Mouse (Mus musculus) bone marrow, adult 2 months (tissue): ENCODE results near the gene Gm10073.

Experiments used
- CTCF ChIP-seq: fragments of 200-500 bp; IDR thresholded peaks from 2 replicates; pipeline ENCODE4 v1.5.1; 2011; ENCODE audit warnings: low read length, control low read depth; ENCODE audit not compliant: control insufficient read depth, insufficient read depth
- POLR2A ChIP-seq: fragments of 200-500 bp; IDR thresholded peaks from 2 replicates; pipeline ENCODE4 v1.6.1; 2011; ENCODE audit warnings: low read depth, mild to moderate bottlenecking, control low read depth, low read length, borderline replicate concordance; ENCODE audit not compliant: control insufficient read depth

- TF ChIP-seq CTCF (peak; percentile 48; the same call in 1 of the 2 replicates), POLR2A (no peak)
Measured at GRCm38 (mm10) chr8:106530566-106530965, 42.7 kb downstream of the Gm10073 start.
